Mouse (Mus musculus) hindbrain, embryonic 16.5 days (tissue): ENCODE measurements around the gene BC025920. TPM values are rescaled to one million over a fixed set of nuclear protein-coding genes. Genes with fewer than 3 reads are reported as not detected.

ENCODE experiments used
- ATAC-seq: fragments of 200-750 bp; cut with Nextera tagmentation; 2 replicates; pipeline ENCODE4 v1.8.0; 2017; ENCODE audit warnings: moderate TSS enrichment, moderate library complexity
- H3K27ac ChIP-seq: fragments of 300-500 bp; sonication (generic); 2 replicates; pipeline ENCODE4 v1.5.1; 2014; ENCODE audit warnings: low read depth, mild to moderate bottlenecking, control low read depth, low read length, moderate library complexity
- H3K27me3 ChIP-seq: fragments of 300-500 bp; sonication (generic); replicated peaks from 2 replicates; pipeline ENCODE4 v1.6.1; 2014; ENCODE audit warnings: low read length; ENCODE audit not compliant: control insufficient read depth, insufficient read depth
- H3K36me3 ChIP-seq: fragments of 300-500 bp; sonication (generic); 2 replicates; pipeline ENCODE4 v1.6.1; 2014; ENCODE audit warnings: mild to moderate bottlenecking, low read length, moderate library complexity, mixed read lengths; ENCODE audit not compliant: control insufficient read depth, insufficient read depth
- H3K4me1 ChIP-seq: fragments of 300-500 bp; sonication (generic); 2 replicates; pipeline ENCODE4 v1.6.1; 2014; ENCODE audit warnings: low read depth, low read length; ENCODE audit not compliant: control insufficient read depth, insufficient read depth
- H3K4me2 ChIP-seq: fragments of 300-500 bp; sonication (generic); 2 replicates; pipeline ENCODE4 v1.6.1; 2014; ENCODE audit warnings: mild to moderate bottlenecking, low read length, control low read depth, moderate library complexity
- H3K4me3 ChIP-seq: fragments of 300-500 bp; sonication (generic); 2 replicates; pipeline ENCODE4 v1.5.1; 2014; ENCODE audit warnings: mild to moderate bottlenecking, low read length, control low read depth, moderate library complexity
- H3K9ac ChIP-seq: fragments of 300-500 bp; sonication (generic); 2 replicates; pipeline ENCODE4 v1.6.1; 2014; ENCODE audit warnings: low read depth, mild to moderate bottlenecking, control low read depth, low read length, moderate library complexity
- H3K9me3 ChIP-seq: fragments of 300-500 bp; sonication (generic); 2 replicates; pipeline ENCODE4 v1.6.1; 2014; ENCODE audit warnings: mild to moderate bottlenecking, low read length, moderate library complexity; ENCODE audit not compliant: control insufficient read depth
- WGBS: fragments of 180-500 bp; shearing (Covaris S2); extraction: QIAGEN DNeasy Blood & Tissue Kit; methylation state at CpG from one replicate; pipeline ENCODE4 v1.1.7; 2014; 5-methylcytosine and 5-hydroxymethylcytosine counted together
- polyA plus RNA-seq: library from polyadenylated mRNA; unstranded; fragments of >200 nt; fragmentation: Nextera tagmentation; extraction: Ambion mirVana; gene quantifications from 2 replicates; pipeline ENCODE4 v1.2.1, GENCODE M21; 2015

The BC025920 gene
- 1.6 and 2.3 TPM in 2 replicates for polyA plus RNA-seq

GRCm38 (mm10) chr10:81605974-81606751 is at the start of gene BC025920:
Gene BC025920 (plus strand): TSS chr10:81606270.
- ATAC-seq = peak; percentile 89
- H3K9me3 ChIP-seq = no peaks in the 10 kb centered on the region
- under 1% methylated on average over 39 of the region's 39 CpGs for WGBS

GRCm38 (mm10) chr10:81556282-81556681 is 49.8 kb upstream of the BC025920 start:
- H3K36me3 ChIP-seq = no peaks in the 10 kb centered on the region; the same call in 1 of the 2 replicates
- no peak overlapping the region for H3K27ac ChIP-seq
- 80% methylated on average over 3 of the region's 3 CpGs for WGBS
- peaks cover 2% of the 10 kb centered on the region; the same call in 1 of the 2 replicates for H3K9me3 ChIP-seq
- H3K9ac ChIP-seq = no peak overlapping the region
- H3K4me1 ChIP-seq = peaks cover 15% of the 10 kb centered on the region
- no peak overlapping the region for H3K4me2 ChIP-seq
- no peak overlapping the region for H3K4me3 ChIP-seq
- ATAC-seq = no peak
- H3K27me3 ChIP-seq = no peaks in the 10 kb centered on the region

More at GRCm38 (mm10) chr10:81605974-81606751, at the start of gene BC025920:
- Histone ChIP-seq H3K9ac (peak within 1 kb of the TSS; percentile 71), H3K4me1 (peaks cover 21% of the 10 kb centered on the region), H3K27me3 (peaks cover 4% of the 10 kb centered on the region; the same call in 1 of the 2 replicates), H3K27ac (peak within 1 kb of the TSS; percentile 92), H3K4me2 (peak within 1 kb of the TSS; percentile 76), H3K4me3 (peak within 1 kb of the TSS; percentile 59), H3K36me3 (no peaks in the 10 kb centered on the region)

- H3K9me3 ChIP-seq = peaks cover 2% of the 10 kb centered on the region; the same call in 1 of the 2 replicates
- 43% methylated on average over 1 of the region's 1 CpGs for WGBS
- H3K36me3 ChIP-seq = no peaks in the 10 kb centered on the region; the same call in 1 of the 2 replicates
- H3K4me1 ChIP-seq = peaks cover 18% of the 10 kb centered on the region
- H3K4me3 ChIP-seq = no peak overlapping the region
- H3K27ac ChIP-seq = no peak overlapping the region
- ATAC-seq = no peak
- no peak overlapping the region for H3K9ac ChIP-seq
- H3K4me2 ChIP-seq = no peak overlapping the region
- no peaks in the 10 kb centered on the region for H3K27me3 ChIP-seq
These were observed 48.6 kb upstream of the BC025920 start for GRCm38 (mm10) chr10:81557491-81557890.

GRCm38 (mm10) chr10:81559163-81559626 is 46.9 kb upstream of the BC025920 start, which contains the start of gene Aes:
Gene Aes (plus strand): TSS chr10:81559488.
- no peaks in the 10 kb centered on the region for H3K27me3 ChIP-seq
- H3K36me3 ChIP-seq = no peaks in the 10 kb centered on the region; the same call in 1 of the 2 replicates
- H3K9ac ChIP-seq = peak within 1 kb of the TSS; percentile 100
- peaks cover 34% of the 10 kb centered on the region for H3K4me1 ChIP-seq
- ATAC-seq = peak; percentile 71
- H3K4me2 ChIP-seq = peak within 1 kb of the TSS; percentile 94
- no peaks in the 10 kb centered on the region for H3K9me3 ChIP-seq
- WGBS = 0% methylated on average over 10 of the region's 53 CpGs
- peak within 1 kb of the TSS; percentile 86 for H3K27ac ChIP-seq
- H3K4me3 ChIP-seq = peak within 1 kb of the TSS; percentile 88

- 2% methylated on average over 29 of the region's 36 CpGs for WGBS
- Histone ChIP-seq H3K27me3 (peaks cover 2% of the 10 kb centered on the region; the same call in 1 of the 2 replicates), H3K36me3 (peaks cover 3% of the 10 kb centered on the region), H3K4me2 (peak overlapping the region; percentile 94), H3K9ac (peak overlapping the region; percentile 100), H3K4me3 (peak overlapping the region; percentile 88), H3K9me3 (no peaks in the 10 kb centered on the region), H3K4me1 (peaks cover 40% of the 10 kb centered on the region), H3K27ac (peak overlapping the region; percentile 86)
- peak; percentile 35 for ATAC-seq
These were observed 46.2 kb upstream of the BC025920 start for GRCm38 (mm10) chr10:81559627-81560539.

- WGBS = 23% methylated on average over 16 of the region's 16 CpGs
- peak overlapping the region; percentile 94 for H3K4me2 ChIP-seq
- no peak for ATAC-seq
- peaks cover 11% of the 10 kb centered on the region for H3K36me3 ChIP-seq
- peaks cover 40% of the 10 kb centered on the region for H3K4me1 ChIP-seq
- H3K9me3 ChIP-seq = no peaks in the 10 kb centered on the region
- peak overlapping the region; percentile 100 for H3K9ac ChIP-seq
- H3K27me3 ChIP-seq = peaks cover 10% of the 10 kb centered on the region; the same call in 1 of the 2 replicates
- H3K4me3 ChIP-seq = peak overlapping the region; percentile 88
- no peak overlapping the region; the same call in 1 of the 2 replicates for H3K27ac ChIP-seq
These were observed 45.2 kb upstream of the BC025920 start for GRCm38 (mm10) chr10:81560719-81561459.

- ATAC-seq = no peak
- Histone ChIP-seq H3K36me3 (peaks cover 16% of the 10 kb centered on the region), H3K4me1 (peaks cover 40% of the 10 kb centered on the region), H3K4me3 (no peak overlapping the region), H3K9ac (peak overlapping the region; percentile 14; the same call in 1 of the 2 replicates), H3K27me3 (peaks cover 10% of the 10 kb centered on the region; the same call in 1 of the 2 replicates), H3K4me2 (peak overlapping the region; percentile 15; the same call in 1 of the 2 replicates), H3K27ac (no peak overlapping the region), H3K9me3 (no peaks in the 10 kb centered on the region)
- 75% methylated on average over 6 of the region's 6 CpGs for WGBS
These were observed 43.7 kb upstream of the BC025920 start for GRCm38 (mm10) chr10:81562411-81562810.

GRCm38 (mm10) chr10:81563481-81563880 is 42.6 kb upstream of the BC025920 start:
- ATAC-seq = no peak
- Histone ChIP-seq H3K27me3 (peaks cover 10% of the 10 kb centered on the region; the same call in 1 of the 2 replicates), H3K9ac (no peak overlapping the region; the same call in 1 of the 2 replicates), H3K4me1 (peaks cover 43% of the 10 kb centered on the region), H3K9me3 (no peaks in the 10 kb centered on the region), H3K36me3 (peaks cover 16% of the 10 kb centered on the region), H3K27ac (no peak overlapping the region), H3K4me2 (peak overlapping the region; percentile 48), H3K4me3 (no peak overlapping the region)
- WGBS = 40% methylated on average over 6 of the region's 6 CpGs
